Mouse (Mus musculus) retina, embryonic 14.5 days (tissue): ENCODE measurements around the gene Nfix.

Experiments
- DNase-seq: peaks from one replicate; pipeline ENCODE4 v3.0.0-alpha.2; 2015; ENCODE audit warnings: low spot score

Nfix gene

DNA sequence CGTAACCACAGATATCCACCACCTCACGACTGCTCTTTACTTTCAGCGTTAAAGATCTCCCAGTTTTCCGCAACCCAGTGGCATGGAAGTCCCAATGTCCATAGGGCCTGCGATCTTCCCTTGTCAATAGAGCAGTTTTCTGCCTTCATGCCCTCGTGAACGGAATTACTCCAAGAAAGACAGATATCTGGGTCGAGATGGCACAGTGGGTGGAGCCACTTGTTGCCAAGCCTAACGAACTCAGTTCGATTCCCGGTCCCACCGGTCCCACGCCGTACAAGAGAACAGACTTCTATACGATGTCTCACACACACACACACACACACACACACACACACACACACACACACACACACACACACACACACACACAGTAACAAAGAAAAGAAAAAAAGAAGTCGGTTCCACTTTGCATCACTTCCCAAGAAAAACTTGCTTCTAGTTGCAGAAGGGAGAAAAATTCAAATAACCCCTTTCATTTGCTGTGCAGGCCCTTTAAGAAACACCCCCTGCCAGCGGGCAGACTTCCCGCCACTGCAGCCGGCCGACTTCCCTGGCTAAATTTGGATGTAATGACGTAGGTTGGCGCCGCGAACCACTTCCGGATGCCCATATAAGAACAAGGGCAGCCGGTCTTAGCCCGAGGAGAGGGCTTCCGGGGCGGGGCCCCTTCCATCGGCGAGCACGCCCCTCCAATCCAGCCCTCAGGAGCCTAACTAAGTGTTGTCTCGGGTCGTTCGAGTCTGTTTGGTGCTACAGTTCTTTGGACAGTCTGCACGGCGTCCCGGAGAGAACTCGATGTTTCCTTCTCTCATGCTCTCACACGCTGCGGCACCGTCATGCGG is 136.4 kb downstream of the Nfix start:
- DNase-seq, result peak; percentile 98

- peak; percentile 98 for DNase-seq
Measured at GRCm38 (mm10) chr8:84662581-84663065, 137.5 kb downstream of the Nfix start, which contains the start of gene Ier2. Ier2 (minus strand) TSS chr8:84662852.

DNA sequence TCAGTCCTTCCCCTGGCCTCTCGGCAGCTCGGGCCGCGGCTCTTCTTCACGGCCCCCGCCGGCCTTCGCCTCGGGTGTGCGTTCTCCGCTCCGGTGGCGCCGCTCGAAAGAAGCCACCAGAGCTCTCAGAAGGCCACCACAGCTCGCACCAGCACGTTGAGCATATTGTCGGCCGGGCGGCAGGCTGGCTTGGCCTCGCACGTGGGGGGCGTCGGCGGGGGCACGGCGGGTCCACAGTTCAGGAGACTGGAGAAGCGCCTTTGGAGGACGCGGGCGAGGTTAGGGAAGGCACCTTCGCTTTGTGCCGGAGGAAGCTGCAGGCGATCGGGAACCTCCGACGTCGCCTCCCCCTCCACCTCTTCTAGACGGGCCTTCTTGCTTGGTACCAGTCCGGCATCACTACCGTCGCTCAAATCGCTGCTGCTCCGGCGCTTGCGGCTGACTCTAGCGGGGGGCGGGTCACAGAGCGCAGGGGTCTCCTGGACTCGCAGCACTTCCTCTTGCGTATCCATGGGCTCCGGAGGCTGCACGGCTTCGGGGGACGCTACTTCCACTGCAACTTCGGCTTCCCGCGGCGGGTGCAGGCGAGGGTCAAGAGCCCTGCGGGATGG is 138.1 kb downstream of the Nfix start:
- peak; percentile 70 for DNase-seq

- peak; percentile 57 for DNase-seq
Measured at GRCm38 (mm10) chr8:84661458-84661871, 138.7 kb downstream of the Nfix start.

- DNase-seq, result peak; percentile 57
Measured at GRCm38 (mm10) chr8:84660819-84661457, 139.2 kb downstream of the Nfix start.

DNA sequence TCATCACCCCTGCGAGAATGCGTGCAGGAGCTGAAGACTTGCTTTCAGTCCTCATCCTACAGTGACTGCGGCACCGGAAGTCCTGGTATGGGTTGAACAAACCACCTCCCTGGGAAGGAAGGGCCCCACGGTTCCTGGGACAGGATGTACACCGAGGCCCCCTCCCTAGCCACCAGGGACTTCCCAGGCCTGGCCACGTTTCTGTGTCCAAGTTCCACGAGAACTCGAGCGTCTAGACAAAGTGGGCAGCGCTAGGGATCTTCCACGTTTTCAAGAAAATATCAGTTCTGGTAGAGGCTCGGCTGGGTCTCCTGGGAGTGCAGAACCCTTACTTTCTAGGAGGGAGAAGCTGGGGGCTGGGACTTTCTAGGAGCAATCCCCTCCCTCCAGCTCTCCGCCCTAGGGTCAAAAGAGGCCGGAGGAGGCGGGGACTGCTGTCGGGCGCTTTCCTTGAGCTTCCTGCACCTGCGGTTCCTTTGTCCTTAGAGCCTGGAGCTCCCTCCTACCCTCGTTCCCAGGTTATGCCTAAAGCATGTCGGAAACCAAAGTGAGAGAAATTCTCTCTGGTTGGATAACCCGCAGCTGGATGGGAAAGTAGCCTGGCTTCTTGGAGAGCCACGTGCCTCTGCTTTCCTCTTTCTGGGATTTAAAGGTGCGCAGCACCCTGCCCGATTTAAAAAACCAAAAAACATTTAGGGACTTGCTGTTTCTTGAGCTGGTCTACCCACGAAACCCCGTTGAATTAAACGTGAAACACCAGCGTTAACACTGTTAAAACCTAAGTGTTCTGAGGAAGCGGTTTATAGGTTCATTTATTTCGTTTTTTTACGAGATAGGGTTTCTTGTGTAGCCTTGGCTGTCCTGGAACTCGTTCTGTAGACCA is 140.0 kb downstream of the Nfix start:
- DNase-seq, result peak; percentile 70

DNA sequence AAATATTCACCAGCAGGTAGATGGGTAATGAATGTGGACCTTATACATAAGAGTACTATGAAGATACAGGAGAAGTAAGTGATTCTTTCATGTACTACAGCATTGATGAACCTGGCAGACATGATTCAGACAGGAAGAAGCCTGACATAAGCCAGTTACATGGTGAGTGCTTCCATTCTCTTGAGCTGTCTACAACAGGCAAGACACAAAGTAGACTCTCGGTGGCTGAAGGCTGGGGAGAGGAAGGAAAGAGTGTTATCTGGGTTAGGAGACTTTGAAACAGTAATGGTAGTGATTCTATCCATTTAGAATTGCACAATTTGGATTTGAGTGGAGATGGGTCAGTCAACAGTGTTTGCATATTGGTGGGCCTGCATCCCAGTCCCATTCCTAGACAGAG is 141.2 kb downstream of the Nfix start:
- DNase-seq, result no peak

GRCm38 (mm10) chr8:84657680-84658079 is 142.5 kb downstream of the Nfix start:
- no peak for DNase-seq

DNA sequence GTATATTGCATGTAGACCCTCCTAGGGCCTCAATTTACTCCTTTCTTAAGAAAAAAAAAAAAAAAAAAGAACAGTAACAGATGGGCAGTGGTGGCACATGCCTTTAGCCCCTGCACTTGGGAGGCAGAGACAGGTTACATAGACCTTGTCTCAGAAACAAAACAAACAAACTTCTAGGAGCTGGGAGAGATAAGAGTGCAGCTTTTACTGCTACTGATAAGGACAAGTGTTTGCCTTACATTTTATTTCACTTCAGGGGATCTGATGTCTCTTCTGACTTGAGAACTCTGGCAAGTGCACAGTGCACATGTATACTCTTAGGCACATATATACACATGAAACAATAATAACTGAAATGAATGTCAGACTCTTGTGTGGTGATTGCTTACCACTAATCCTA is 142.9 kb downstream of the Nfix start:
- no peak for DNase-seq

GRCm38 (mm10) chr8:84656641-84657126 is 143.5 kb downstream of the Nfix start:
- DNase-seq, result peak; percentile 59

GRCm38 (mm10) chr8:84656191-84656525 is 144.0 kb downstream of the Nfix start:
- DNase-seq, result peak; percentile 81

- peak; percentile 91 for DNase-seq
Measured at GRCm38 (mm10) chr8:84655336-84656190, 144.6 kb downstream of the Nfix start.

- no peak for DNase-seq
Measured at GRCm38 (mm10) chr8:84654597-84654996, 145.5 kb downstream of the Nfix start.

DNA sequence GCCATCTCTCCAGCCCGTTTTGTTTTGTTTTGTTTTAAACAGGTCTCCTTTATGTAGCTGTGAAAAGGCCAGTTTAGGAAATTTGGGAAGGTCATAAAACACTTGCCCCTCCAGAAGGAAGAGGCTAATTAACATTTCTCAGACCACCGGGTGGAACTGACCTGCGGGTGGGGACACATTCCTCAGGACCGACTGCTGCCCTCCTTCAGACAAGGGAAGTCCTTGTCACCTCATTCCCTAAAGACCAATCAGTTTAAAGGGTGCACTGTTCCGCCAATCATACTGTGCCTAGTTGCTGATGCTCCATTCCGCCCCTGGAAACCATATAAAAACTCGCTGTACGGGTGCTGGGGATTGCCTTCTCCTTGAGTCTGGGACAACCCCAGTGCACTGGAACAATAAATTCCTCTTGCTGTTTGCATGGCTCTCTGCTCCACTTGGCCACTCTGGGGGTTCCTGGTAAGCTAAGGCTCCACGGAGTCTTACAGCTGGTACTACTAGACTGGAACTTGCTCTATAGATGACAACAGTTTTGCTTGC is 147.0 kb downstream of the Nfix start:
- DNase-seq, result no peak

GRCm38 (mm10) chr8:84650213-84650612 is 149.9 kb downstream of the Nfix start:
- DNase-seq, result no peak
